Mouse (Mus musculus) gastrocnemius, postnatal 36 days (tissue): ENCODE measurements around the gene Nradd. TPM values are rescaled to one million over a fixed set of nuclear protein-coding genes. Genes with fewer than 3 reads are reported as not detected.
A peak's percentile ranks its signal among the peaks of the same experiment; 100 is the strongest.

Source experiments
- DNase-seq, 2 experiments: peaks; one replicate each; pipeline ENCODE4 v3.0.0; 2022
- intact Hi-C: fragments of 180-260 bp; cut with DNase I; formaldehyde crosslinking; loops from one replicate; pipeline ENCODE4 v1.15.1; 2025
- total RNA-seq, 2 experiments: library from RNA; stranded (reverse); gene quantifications; 2 replicates each; pipeline ENCODE4 v1.2.3; 2021

Nradd gene
- total RNA-seq, 2 experiments from 2014 or later, result 0.91 to 1.2 TPM

DNA sequence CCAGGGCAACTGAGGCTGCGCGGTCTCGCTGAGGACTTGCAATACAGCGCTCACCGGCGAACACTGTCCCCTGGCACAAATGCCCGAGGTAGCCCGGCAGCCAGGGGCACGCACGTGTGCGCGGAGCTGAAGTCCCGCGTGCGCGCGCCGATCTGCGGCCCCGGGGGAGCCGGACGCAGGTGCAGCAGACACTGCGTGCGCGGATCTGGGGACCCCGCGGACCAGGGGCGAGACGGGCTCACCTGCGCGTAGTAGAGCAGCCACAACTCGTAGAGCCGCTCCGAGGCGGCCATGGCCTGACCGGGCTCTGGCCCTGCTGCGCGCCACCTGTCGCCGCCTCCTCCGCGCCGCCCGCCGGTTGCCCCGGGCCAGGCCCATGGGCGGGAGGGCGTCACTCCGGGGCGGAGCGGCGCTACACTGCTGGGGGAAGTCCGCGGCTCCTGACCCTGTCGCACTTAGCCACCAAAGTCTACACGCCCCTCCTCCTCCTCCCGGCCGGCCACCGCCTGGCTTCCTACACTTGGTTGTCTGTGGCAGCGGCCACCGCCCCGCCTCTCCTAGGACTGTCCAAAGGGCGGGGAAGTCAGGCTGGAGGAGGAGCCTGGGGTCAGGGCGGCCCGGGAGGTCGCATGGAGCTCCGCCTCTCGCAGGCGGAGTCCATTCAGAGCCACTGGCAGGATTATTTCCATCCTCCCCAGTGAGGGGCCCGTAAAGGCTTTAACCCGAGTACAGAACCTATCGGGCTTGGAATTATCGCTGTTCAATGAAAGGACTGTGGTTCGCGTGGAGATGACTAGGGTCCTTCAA is 29.6 kb upstream of the Nradd start, which contains the start of gene Nbeal2:
Gene Nbeal2, minus strand, starts transcription at position 507 of the 807 bp plus-strand sequence.
- DNase-seq, result peak; percentile 90 to 94
- intact Hi-C loops, result no loop called here

DNA sequence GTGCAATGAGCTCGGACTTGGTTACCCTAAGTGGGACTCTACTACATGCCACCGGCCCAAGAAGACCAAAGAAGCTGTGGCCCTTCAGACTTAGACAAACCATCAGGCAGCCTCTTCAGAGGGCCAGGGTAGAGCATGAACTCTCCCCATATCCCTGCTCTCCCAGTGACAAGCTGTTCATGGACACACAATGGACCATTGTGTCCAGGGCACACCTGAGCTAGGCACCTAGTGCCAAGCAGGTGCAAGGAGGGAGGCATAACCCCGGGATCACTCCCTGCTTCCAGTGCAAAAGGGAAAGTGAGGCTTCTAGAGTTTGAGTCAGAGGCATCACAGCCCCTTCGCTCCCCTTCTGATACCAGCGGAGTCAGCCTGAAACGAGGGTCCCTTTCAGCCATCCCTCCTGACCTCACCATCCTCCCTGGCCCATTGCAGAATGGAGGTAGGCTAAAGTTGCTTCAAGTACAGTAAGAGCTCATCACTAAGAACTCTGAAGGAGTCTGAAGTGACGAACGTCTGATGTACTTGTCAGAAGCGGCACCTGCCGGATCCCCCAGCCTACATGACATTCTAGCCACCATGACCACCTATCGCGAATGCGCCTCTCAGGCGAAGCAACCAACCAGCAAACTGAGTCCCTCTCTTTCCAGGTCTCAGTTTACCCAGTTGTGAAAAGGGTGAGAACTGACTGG is 28.9 kb upstream of the Nradd start:
- DNase-seq, result no peak
- intact Hi-C loops, result no loop called here

DNA sequence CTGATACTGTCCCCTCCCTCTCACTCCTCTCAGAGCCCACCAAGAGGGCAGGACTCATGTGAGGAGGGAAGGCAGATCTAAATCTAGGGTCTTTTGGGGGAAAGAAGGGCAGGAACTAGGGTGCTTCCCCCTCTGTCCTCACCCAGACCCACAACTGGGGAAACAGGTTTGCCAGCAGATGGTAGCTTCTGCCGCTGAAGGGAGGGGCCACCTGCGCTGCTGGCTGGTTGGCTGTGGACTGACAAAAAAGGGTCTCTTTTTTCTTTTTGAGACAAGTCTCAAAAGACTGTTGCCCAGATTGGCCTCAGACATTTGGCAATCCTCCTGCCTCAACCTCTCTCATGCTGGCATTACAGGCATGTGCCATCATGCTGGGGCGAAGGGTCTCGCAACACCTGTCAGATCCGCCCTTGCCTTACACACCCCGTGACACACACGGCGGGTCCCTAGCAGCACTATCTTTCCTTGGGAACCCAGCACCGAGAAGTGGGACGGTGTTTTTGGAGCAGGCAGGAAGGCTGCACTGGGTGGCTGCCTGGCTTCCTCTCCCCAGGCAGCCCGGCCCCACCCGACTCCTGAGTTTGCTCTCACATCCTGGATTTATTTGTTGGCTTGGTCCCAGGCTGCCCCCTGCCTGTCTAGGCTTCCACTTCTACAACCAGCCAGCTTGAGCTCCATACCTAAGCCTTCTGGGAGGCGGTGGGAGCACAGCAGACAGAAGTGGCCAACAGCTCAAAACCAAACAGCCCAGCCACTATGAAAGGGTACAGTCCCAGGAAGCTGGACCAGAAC is 27.9 kb upstream of the Nradd start:
- DNase-seq, result no peak
- intact Hi-C loops, result no loop called here

DNA sequence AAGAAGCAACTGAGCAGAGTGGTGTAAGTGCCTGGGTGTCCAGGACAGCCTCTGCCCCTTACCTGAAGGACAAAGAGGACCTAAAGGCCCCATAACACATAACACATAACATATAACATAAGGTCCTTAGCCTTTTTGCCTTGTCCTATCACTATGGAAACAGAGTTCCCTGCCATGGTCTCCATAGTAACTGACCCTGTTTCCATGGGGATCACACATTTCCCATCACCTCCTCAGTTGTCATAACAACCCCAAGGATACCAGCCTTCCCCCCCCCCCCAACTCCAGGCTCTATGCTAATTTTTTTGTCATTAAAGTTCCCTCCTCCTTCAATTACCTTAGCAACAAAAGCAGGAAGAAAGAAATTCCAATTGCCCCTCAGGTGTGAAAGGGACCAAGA is 25.5 kb upstream of the Nradd start:
- intact Hi-C loops, result no loop called here
- DNase-seq, result no peak

DNA sequence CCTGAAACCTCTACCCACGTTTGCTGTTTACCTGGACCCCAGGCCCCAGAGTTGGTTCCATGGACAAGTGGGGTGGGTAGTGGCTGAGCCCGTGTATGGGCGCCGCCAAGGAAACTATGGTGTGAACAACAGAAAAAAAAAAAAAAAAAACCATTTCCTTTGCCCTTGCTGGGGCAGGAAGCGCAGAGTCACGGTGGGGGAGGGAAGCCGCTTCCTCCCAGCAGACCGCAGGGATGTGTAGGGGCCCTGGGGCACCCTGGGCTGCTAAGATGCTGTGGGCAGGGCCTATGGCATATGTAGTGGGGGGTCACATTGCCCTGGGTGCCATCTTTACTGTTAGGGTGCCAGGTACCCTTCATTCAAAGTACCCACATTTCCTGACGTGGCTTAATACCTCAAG is 21.0 kb upstream of the Nradd start:
- intact Hi-C loops, result no loop called here
- no peak for DNase-seq

DNA sequence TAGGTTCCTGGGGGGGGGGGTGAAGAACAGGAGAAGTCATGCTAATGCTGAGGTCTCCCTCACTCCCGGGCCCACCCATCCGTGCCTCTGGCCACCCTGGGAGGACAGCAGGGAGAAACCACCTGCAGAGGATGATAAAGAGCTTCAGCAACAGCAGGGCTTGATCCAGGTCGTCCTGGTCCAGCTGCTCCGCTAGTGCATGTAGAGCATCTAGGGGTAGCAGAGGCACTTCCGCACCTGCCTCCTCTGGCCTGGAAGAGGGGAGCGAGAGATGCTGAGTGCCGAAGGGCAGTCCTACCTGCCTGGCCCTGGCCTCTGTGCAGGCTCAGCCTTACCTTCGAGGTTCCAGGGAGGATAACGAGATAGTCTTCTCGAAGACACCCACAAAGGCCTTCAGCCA is 20.0 kb upstream of the Nradd start:
- intact Hi-C loops, result no loop called here
- no peak for DNase-seq

DNA sequence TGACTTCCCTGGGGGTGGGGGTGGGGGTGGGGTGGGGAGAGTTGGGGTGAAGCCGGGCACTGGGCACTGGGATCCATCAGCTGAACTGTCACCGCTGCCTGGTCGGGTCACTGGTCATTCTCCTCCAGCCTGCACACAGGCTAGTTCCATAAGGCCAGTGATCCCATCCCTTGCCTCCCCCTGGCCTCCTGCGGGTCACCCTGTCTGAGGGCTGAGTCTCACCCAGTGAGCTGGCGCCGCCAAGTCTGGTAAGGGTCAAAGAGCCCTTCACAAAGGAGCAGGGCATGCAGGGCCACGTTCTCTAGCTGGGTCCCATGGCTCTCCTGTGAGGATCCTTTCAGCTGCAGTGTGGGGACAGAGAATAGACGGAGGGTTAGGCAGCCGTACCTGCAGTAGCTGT is 19.5 kb upstream of the Nradd start:
- intact Hi-C loops, result no loop called here

DNA sequence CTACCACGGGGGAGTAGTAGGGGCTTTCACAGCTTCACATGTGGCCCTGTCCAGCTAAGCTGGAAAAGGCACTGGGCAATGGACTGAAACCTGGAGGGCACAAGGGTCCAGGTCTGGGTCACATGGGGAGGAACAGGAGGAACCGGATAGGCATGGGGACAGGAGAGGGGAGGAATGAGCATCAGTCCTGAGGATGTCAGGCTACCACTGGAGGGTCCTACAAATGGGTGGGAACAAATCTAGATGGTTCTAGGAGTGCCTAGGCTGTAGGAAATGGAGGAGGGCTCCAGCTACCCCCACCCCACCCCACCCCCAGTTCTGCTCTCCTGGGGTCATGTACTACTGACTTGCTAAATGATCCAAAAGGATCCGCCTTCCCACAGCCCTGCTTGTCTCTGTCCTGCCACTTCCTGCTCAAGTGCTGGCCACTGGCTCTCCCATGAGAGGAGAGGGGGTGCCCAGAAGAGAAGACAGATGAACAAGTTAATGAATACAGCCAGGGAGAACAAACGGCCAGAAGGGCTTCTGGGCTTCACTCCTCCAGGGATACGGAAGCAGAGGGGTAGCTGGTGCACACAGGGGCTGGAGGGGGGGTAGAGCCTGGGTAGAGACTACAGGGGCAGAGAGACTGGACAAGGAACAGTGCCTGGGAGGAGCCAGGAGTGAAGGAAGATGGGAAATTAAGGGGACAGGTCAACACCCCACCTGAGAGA is 18.7 kb upstream of the Nradd start:
- intact Hi-C loops, result no loop called here

More for the DNA sequence above, 19.5 kb upstream of the Nradd start:
- DNase-seq, result no peak

DNA sequence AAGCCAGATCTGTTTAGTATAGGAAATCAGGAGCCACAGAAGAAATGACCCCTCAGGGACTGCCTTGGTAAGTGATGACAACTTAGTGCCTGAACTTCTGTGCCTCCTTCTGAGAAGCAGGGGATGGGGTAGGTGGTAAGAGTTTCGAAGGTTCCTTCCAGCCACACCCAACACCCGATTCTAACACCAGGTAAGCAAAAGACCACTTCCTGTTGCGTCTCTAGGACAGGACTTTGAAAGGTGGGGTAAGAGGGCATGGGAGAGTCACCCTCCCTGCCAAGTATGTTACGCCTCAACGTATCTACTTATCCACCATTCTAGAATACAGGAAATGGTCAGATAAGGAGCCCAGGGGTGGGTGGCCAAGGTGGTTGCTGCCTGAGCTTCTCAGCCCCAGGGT is 16.8 kb upstream of the Nradd start:
- intact Hi-C loops, result no loop called here
- DNase-seq, result no peak

More for the DNA sequence above, 18.7 kb upstream of the Nradd start:
- no peak for DNase-seq

DNA sequence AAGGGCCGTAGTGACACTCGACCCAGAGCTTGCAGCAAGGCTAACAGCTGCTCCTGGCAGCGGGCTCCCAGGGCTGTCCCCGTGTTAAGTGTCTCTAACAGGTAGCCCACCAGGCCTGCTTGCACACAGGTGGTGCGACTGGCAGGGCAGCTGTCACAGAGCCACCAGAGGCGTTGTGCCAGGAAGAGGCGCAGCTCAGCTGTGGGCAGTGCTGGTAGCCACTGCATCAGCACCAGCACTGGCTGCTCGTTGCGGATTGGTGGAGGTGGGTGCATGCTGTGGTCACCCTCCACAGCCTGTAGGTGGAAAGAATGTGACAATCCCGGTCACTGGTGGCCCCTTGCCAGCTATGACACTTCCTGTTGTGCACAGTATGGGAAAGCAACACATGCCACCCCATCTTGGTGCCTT is 14.4 kb upstream of the Nradd start:
- intact Hi-C loops, result loop anchor here (5.0 kb wide), 2 partner anchors 144 to 234 kb away; no protein-coding TSS in a partner anchor
- DNase-seq, result no peak

DNA sequence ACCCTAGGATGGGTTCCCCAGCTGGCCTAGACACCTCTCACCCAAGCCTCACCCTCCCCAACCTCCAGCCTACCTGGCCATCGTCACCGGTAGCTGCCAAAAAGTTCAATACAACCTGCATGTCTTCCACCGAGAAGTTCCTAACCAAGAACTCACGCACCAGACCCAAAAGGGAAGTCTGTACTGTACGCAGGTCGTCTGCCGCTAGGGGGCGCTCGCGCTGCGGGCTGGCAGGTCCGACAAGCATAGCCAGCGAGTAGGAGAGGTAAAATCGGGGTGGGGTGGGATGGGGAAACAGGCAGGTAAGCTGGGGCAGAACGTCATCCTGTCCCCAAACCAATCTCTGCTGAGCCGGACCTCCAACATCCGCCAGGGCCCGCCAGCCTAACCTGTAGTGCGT is 11.0 kb upstream of the Nradd start:
- DNase-seq, result peak; percentile 81 to 84
- intact Hi-C loops, result loop anchor here (1.0 to 5.0 kb wide), 3 partner anchors 74 to 237 kb away; no protein-coding TSS in a partner anchor

DNA sequence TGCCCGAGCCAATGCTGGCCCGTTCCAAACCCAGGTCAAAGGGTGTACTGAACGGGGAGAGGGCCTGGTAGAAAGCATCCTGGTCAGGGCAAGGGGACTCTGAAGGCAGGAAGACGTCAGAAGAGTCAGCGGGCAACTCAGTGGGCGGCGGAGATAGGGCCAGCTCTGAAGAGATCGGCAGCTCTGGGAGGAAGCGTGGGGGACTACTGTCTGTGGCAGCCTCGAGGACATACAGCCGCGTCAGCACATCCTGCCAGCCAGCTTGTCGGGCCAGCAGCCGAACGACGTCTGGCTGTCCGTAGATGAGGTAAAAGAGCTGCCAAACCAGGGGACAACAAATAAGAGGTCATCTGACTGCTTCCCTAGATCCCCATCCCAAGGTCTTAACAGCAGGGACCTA is 9.6 kb upstream of the Nradd start:
- intact Hi-C loops, result loop anchor here (5.0 kb wide), 1 partner anchor 222 kb away; no protein-coding TSS in a partner anchor
- no peak for DNase-seq

DNA sequence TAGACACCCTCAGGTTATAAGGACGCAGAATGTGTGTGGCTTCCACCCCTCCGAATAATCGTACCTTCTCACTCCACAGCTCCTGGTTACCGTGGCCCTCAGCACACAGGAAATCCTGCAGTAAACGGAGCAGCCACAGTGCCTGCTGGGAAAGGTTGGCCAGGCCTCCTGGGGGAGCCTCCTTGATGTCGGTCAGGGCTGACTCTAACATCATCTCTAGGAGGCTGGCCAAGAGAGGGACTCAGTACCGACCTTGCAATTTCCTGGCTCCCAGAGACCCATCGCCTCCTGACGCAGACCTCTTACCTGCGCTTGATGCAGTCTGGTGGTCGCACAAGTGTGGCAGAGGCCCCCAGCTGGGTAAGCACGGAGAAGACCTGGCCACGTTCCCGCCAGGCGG is 8.4 kb upstream of the Nradd start:
- intact Hi-C loops, result loop anchor here (5.0 kb wide), 1 partner anchor 220 kb away; no protein-coding TSS in a partner anchor
- no peak for DNase-seq

DNA sequence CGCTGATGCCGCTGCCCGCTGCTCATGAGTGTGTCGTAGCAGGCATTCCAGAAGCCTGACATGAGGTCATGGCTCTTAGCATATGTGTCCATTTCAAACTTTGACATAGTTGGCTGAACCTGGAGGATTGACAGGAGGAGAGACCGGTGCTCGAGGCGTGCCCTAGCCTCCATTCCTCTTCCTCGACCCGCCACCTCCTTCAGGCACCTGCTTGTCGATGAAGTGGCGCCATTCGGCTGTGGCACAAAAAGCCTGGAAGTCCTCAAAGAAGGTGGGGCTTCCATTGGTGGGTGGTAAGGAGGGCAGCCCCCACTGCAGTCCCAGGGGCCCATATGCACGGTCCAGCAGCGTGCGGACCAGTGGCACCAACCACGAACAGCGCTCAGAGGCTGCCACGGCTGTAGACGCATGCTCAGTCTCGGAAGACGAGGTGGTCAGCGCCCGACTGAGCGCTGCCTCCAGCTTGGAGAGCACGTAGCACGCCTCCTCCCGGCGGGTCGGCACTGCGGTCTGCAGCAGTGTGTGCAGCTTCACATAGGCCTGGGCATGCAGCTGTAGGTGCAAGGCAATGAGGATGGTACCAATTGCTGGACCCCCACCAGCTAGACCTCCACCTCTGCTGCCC is 7.5 kb upstream of the Nradd start:
- DNase-seq, result no peak
- intact Hi-C loops, result loop anchor here (2.0 to 5.0 kb wide), 2 partner anchors 183 to 219 kb away; no protein-coding TSS in a partner anchor

DNA sequence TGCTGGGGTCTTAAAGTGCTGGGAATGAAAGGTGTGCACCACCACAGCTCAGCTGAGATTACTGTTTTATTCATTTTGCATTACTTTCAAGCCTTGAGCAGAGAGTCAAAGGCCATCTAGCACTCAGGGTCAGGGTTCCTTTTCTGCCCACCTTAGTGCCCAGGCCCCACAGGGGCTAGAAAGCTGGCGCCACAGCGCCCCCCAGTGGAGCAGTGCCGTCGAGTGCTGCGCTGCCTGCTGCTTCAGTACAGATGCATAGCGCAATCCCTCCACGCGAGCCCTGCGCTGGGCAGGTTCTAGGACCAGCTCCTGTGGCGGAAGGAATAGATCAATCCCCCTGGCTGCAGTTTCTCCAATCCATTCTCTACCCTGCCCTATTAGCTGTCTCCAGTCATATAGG is 6.9 kb upstream of the Nradd start:
- DNase-seq, result no peak
- intact Hi-C loops, result loop anchor here (2.0 to 5.0 kb wide), 2 partner anchors 182 to 219 kb away; no protein-coding TSS in a partner anchor

DNA sequence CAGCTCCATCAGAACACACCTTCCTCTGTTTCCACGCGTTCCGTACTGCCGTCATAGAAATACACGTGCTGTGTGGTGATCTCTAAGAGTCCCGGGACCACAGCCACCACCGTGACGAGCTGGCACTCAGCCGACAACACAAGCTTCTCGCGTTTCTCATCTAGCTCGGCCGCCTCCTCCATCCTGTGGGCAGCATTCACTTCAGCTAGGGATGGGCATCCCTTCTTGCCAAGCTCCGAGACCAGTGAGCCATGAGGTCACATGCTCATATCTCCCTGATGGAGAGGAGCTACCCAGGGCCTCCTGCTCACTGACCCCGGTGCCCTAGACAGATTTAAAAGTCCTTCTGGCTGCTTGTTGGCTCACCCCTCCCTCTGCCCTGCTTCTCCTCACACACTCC is 5.9 kb upstream of the Nradd start:
- no peak for DNase-seq
- intact Hi-C loops, result loop anchor here (2.0 to 5.0 kb wide), 2 partner anchors 181 to 218 kb away; no protein-coding TSS in a partner anchor

DNA sequence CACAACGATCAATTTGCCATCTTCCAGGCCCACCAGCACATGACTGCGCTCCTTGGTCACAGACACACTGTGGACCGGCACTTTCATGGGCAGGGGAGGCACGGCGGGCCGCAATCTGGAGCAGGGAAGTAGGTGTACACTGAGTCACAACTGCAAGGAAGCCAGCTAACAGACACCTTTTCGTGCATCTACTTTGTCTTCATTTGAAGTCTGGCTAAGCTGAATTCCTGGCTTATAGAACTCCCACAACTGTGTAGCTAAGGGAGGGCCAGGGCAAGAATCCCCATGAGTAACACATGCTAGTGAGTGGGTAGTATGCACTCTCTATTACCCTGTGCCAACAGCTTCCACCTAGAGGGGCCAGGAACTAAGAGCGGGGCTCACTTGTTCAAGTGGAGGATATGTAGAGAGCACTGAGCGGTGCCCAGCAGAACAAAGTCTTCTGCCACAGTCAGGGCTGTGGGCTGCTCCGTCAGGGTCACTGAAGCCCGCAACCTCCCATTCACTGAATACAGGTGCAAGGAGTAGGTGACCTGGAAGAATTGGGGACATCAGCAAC is 1.2 kb upstream of the Nradd start:
- no peak for DNase-seq
- intact Hi-C loops, result no loop called here

DNA sequence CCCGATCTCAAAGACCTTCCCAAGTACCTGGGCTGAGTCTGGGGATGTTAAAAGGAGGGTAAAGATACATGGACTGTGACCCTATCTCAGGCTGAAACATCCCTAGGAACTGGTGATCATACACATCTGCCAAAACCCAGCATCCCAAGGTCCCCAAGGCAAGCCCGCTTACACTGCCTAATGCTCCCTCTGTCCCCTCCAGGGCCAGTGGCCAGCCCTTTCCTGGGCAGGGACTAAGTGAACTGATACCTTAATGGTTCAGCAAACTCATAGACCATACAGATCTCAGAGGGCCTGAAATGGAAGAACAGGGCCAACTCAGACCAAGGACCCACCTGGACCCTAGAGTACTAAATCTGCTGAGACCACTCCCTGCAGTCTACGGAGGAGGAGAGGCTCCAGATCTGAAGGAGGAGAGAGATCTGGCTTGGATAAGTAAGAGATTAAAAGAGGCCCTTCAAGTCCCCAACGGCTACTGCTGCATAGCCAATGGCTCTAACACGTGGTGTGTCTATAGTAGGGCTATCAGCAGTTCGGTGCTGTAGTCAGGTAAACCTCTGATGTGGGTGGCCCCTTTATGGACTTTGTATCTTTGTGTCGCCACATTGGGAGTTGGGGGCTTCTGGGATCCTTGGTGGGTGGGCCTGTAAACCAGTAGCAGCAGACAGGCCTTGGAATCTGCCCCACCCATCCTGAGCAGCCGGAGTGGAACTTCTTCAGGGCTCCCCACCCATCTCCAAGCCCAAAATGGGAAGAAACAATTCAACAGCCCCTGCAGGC is 646 bp downstream of the Nradd start:
- intact Hi-C loops, result no loop called here
- no peak for DNase-seq
